Mouse (Mus musculus) bone marrow macrophage, adult 2 months (primary cell): ENCODE measurements around the gene Neu1.

Source experiments
- CTCF ChIP-seq: IDR thresholded peaks from 2 replicates; pipeline ENCODE4 v1.5.1; 2012; ENCODE audit warnings: low read depth, mild to moderate bottlenecking, low read length, moderate library complexity
- POLR2A ChIP-seq: IDR thresholded peaks from 2 replicates; pipeline ENCODE4 v1.6.1; 2012; ENCODE audit warnings: mild to moderate bottlenecking, low read depth, low read length, borderline replicate concordance

DNA sequence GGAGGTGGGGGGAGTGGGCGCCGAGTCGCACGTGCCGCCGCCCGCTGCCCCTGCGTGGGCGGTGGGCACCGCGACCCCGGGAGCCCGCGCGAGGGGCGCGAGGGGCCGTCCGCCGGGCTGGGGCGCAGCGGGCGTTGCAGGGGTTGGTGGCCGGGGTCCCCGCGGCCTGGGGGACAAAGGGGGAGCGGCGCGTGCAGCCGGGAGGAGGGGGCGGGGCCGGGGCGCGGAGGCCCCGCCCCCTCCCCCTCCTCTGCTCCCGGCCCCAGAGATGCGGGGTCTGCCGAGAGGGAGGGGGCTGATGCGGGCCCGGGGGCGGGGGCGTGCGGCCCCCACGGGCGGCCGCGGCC is 32.4 kb upstream of the Neu1 start:
- TF ChIP-seq CTCF (no peak), POLR2A (no peak)
